Mouse (Mus musculus): Measurements from ENCODE around the gene Gne. TPM values are rescaled to one million over a fixed set of nuclear protein-coding genes. Genes with fewer than 3 reads are reported as not detected.
A peak's percentile ranks its signal among the peaks of the same experiment; 100 is the strongest.

Gne gene
- total RNA-seq (2015; ENCODE audit: low replicate concordance) (0.77 and 9.4 TPM in 2 replicates), total RNA-seq (2017; ENCODE audit: low replicate concordance) (6.6 and 8.6 TPM in 2 replicates)

- no peak for ATAC-seq (replicated peaks; ENCODE audit: low FRiP score, poor library complexity, severe bottlenecking)
Observed at GRCm38 (mm10) chr4:44083945-44084344, at the start of gene Gne. Gene Gne (minus strand): TSS chr4:44084177.

- ATAC-seq (replicated peaks; ENCODE audit: low FRiP score, poor library complexity, severe bottlenecking) = no peak
Observed at GRCm38 (mm10) chr4:44126805-44127204, 42.8 kb upstream of the Gne start.

GRCm38 (mm10) chr4:44119410-44120201 lies 35.6 kb upstream of the Gne start:
- ATAC-seq (replicated peaks; ENCODE audit: low FRiP score, poor library complexity, severe bottlenecking) = 0 out of 2 replicates have a peak, but pooled peaks have one; percentile 59

- ATAC-seq (replicated peaks; ENCODE audit: low FRiP score, poor library complexity, severe bottlenecking) = no peak
Observed at GRCm38 (mm10) chr4:44115046-44115445, 31.1 kb upstream of the Gne start.

- no peak for ATAC-seq (replicated peaks; ENCODE audit: low FRiP score, poor library complexity, severe bottlenecking)
Observed at GRCm38 (mm10) chr4:44113393-44114138, 29.6 kb upstream of the Gne start.

- ATAC-seq (replicated peaks; ENCODE audit: low FRiP score, poor library complexity, severe bottlenecking) = no peak
Observed at GRCm38 (mm10) chr4:44112741-44113140, 28.8 kb upstream of the Gne start.

- ATAC-seq (replicated peaks; ENCODE audit: low FRiP score, poor library complexity, severe bottlenecking) = no peak
Observed at GRCm38 (mm10) chr4:44110771-44111170, 26.8 kb upstream of the Gne start.

GRCm38 (mm10) chr4:44108297-44108696 lies 24.3 kb upstream of the Gne start:
- no peak for ATAC-seq (replicated peaks; ENCODE audit: low FRiP score, poor library complexity, severe bottlenecking)

- no peak for ATAC-seq (replicated peaks; ENCODE audit: low FRiP score, poor library complexity, severe bottlenecking)
Observed at GRCm38 (mm10) chr4:44107339-44107738, 23.4 kb upstream of the Gne start.

- ATAC-seq (replicated peaks; ENCODE audit: low FRiP score, poor library complexity, severe bottlenecking) = no peak
Observed at GRCm38 (mm10) chr4:44106297-44106821, 22.4 kb upstream of the Gne start.

GRCm38 (mm10) chr4:44104195-44104917 lies 20.4 kb upstream of the Gne start:
- ATAC-seq (replicated peaks; ENCODE audit: low FRiP score, poor library complexity, severe bottlenecking) = no peak

- ATAC-seq (replicated peaks; ENCODE audit: low FRiP score, poor library complexity, severe bottlenecking) = no peak
Observed at GRCm38 (mm10) chr4:44103620-44104019, 19.6 kb upstream of the Gne start.

GRCm38 (mm10) chr4:44097576-44098335 lies 13.8 kb upstream of the Gne start:
- no peak for ATAC-seq (replicated peaks; ENCODE audit: low FRiP score, poor library complexity, severe bottlenecking)

- ATAC-seq (replicated peaks; ENCODE audit: low FRiP score, poor library complexity, severe bottlenecking) = no peak
Observed at GRCm38 (mm10) chr4:44094475-44094874, 10.5 kb upstream of the Gne start.

- ATAC-seq (replicated peaks; ENCODE audit: low FRiP score, poor library complexity, severe bottlenecking) = peak; percentile 60
Observed at GRCm38 (mm10) chr4:44092359-44092758, 8.4 kb upstream of the Gne start.

GRCm38 (mm10) chr4:44085566-44085965 lies 1.6 kb upstream of the Gne start:
- ATAC-seq (replicated peaks; ENCODE audit: low FRiP score, poor library complexity, severe bottlenecking) = no peak

- no peak for ATAC-seq (replicated peaks; ENCODE audit: low FRiP score, poor library complexity, severe bottlenecking)
Observed at GRCm38 (mm10) chr4:44084602-44085325, 787 bp upstream of the Gne start.

GRCm38 (mm10) chr4:44078358-44078933 lies 5.5 kb downstream of the Gne start:
- ATAC-seq (replicated peaks; ENCODE audit: low FRiP score, poor library complexity, severe bottlenecking) = no peak
